Mouse (Mus musculus): Measurements from ENCODE around the gene Mov10l1.
A peak's percentile ranks its signal among the peaks of the same experiment; 100 is the strongest.

The Mov10l1 gene

DNA sequence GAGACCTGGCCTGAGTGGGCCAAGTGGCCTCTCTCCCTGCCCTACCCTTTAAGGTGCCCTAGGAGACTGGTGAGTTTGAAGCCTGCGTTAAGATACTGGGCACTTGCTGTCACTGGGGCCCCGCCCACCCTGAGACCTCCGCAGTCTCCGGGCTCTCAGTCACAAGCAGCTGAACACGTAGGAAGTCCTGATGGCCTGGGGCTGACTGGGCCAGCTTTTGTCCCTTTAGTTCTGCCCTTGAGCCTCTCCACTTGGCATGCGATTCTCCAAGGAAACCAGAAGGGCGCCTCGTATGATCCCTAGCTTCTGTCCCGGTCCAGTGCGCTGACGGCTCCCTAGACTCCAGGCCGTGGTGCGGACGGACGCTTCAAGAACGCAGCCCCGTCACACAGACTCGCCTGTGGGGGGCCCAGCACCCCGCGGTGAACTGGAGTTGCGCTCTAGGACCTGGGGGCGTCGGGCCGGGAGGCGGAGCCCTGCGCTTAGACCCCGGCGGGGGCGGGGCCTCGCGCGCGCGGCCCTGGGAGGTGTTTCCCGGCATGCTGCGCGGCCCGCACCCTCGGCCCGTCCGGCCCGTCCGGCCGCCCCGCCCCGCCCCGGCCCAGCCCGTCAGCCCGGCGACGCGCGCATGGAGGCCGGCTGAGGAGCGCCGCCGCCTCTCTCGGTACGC, 92.9 kb downstream of the Mov10l1 start:
- peak; percentile 85 for DNase-seq (ENCODE audit: low spot score)

DNA sequence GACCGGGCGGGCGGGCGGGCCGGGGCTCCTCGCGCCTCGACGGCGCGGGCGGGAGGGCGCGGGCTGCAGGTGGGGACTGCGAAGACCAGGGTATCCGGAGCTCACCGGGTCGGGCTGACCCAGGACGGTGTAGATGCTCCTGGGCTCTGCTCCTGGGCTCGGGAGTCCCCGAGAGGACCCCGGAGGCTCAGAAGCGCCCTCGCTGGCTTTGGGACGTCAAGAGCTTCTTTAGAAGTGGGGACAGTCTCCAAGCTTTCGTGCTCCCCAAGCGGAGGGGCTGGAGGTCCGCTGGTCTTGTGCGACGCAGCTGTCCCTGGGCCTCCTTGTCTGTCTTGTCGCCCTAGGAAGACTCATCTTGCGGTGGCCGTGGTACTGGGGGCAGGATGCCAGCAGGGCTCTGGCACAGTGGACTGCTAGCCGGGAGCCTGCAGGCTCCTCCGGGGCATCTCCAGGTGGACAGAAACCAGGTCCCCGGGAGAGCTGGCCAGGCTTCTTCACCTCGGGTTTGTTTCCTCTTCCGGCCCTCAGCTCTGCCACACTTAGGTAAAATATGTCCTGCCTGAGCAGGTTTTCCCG, 93.5 kb downstream of the Mov10l1 start:
- DNase-seq (ENCODE audit: low spot score): peak; percentile 58

DNA sequence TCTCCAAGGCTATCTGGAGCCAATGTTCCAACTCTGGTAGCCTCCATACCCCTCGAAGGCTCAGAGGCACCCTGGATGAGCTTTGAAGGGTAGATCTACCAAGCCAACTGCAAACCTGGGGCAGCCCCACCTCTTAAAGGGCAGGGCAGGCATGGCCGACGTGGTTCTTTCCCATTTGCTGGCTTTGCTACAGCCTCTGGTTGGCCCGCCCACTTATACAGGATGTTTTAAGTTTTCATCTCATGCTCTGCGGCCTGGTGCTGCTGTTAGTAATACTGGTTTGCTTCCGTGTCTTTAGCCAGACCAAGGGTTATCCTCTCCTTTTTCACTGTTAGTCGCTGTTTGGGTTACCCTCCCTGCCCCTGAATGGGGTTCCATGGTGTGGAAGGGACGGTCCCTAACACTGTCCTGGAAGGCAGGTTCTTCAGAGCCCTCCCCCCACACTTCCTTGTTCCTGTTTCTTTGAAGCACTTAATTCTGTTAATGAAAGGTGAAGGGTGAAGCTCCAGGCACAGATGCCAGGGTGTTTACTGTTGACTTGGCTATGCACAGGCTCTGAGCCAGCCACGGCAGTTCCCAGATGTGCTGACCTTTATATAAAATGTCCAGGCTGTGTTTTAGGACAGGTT, 95.6 kb downstream of the Mov10l1 start:
- no peak for DNase-seq (ENCODE audit: low spot score)

DNA sequence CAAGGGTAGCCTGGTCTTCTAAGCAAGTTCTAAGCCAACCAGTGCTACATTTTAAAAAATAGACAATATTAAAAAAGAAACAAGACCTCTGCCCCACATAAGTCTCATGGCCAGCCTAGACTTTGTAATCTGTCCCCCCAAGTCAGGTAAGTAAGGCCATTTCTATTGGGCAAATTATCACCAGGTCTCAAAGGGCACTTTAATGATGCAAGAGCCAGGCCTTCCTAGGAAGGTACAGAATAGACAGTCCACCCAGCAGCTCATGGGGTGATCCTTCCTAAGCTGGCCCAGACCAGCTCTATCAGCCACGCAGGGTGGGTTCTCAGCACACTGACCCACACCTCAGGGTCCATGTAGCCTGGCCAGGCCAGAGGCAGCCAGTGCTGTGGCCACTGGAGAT, 101.2 kb downstream of the Mov10l1 start:
- DNase-seq (ENCODE audit: low spot score): no peak

DNA sequence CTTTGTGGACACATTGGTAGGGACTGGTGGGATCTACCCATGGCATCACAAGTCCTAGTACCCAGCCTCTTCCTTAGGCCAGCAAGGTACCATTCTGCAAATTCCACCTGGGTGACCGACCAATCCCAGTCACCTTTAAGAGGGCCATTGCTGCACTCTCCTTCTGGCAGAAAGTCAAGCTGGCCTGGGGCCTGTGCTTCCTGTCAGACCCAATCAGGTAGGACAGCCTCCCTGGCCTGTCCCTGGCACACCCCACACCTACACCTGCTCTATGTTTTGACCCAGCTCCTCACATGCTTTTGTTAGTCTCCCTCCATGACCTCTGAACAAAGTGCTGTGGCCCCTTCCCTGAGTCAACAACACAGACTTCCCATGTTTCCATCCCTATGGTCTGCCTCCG, 102.1 kb downstream of the Mov10l1 start:
- DNase-seq (ENCODE audit: low spot score): no peak

DNA sequence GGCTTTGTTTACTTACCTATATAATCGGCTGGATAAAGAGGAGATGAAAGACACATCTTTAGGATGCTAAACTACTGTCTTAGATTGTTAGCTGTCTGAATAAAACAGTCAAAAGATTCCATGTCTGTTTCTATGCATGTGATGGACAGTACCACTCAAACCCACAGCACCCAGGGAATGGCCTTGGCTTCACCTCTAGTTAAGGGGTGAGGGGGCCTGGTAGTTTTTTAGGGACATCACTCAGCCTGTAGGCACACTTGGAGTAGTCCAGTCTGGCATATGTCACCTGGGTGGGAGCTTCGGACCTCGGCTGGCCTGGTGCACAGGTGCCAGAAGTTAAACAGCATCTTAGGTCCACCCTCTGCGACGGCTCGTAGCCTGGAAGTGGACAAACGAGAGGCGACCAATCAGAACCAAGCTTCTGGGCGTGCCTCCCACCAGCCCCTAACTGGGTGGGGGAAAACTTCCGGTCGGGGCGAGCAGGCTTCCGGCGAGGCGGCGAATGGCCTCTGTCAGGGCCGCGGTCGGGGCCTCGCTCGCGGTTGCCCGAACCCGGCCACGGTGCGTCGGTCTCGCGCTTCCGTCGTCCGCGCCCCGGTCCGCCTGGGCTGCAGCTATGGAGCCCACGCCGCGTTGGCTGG, 106.0 kb downstream of the Mov10l1 start, which contains the start of gene Selenoo:
Gene Selenoo (plus strand): TSS at position 478 of the 641 bp plus-strand sequence.
- DNase-seq (ENCODE audit: low spot score): peak; percentile 89

DNA sequence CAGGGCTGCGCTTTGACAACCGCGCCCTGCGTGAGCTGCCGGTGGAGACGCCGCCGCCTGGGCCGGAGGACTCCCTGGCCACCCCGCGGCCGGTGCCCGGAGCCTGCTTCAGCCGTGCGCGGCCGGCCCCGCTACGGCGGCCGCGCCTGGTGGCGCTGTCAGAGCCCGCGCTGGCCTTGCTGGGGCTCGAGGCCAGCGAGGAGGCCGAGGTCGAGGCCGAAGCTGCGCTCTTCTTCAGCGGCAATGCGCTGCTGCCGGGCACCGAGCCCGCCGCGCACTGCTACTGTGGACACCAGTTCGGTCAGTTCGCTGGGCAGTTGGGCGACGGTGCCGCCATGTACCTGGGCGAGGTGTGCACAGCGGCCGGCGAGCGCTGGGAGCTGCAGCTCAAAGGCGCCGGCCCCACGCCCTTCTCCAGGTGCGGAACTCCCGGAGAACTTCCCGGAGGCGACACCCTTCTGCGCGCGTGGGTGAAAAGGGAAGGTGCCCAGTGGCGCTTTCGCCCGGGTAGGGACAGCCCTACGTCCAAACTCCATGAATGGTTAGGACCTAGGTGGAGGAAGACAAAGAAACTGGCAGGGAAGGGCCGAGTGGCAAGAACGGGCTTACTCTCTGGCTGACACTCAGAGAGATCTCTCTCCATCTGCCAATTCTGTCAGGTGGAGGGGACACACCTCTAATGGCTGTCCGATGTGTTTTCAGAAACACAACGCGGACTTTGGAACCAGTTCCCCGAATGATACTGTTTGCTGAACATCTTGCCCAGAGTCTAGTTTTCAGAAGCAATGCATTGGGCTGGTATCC, 106.7 kb downstream of the Mov10l1 start:
- DNase-seq (ENCODE audit: low spot score): peak; percentile 45

DNA sequence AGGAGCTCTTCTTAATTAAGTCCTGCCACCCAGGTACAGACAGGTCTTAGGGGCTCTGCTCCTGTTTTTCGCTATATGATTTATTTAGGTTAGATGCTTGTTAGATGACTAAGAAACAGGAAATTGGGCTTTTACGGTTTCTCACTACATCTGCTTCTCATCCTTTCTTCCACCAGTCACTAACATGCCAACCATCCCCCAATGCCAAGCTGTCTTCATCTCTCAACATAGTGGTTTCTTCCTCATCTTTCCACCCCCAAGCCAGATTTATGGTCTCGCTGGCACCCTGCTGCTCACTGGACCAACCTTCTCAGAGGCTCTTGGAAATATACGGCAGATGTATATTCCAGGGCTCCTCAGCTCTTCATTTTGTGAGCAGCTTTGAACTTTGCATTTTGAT, 108.0 kb downstream of the Mov10l1 start:
- DNase-seq (ENCODE audit: low spot score): no peak

DNA sequence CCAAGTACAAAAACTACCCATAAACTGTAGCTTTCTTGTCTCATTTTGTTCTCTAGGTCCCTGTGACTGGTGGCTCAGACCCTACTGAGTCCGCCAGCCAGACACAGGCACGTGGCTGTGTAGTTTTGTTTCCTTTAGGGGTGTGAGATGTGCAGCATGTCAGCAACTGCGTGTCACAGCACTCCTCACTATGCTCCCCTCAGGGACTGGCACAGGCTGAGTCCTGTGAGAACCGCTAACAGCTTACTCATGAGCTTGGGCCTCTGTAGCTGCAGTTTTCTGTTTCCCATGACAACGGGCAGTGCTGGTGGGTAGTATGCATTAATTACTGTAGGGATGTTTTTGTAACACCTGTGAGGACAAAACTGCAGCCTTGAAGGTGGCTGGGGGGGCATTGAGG, 109.5 kb downstream of the Mov10l1 start:
- DNase-seq (ENCODE audit: low spot score): no peak

DNA sequence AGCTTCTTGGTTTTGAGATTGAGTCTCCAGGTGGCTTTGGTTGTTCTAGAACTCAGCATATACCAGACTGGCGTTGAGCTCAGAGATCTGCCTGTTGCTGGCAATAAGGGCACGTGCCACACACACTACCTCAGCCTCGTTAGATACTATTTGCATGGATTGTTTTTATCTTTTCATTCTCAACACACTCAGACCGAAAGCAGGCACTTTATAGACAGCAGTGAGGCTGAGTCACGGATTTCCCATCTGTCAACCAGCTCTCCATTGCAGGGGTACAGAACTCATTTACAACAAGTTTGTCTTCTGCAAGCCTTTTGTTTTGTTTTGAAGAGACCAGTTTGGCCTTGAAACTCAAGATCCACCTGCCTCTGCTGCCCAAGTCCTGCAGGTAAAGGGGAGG, 114.7 kb downstream of the Mov10l1 start:
- DNase-seq (ENCODE audit: low spot score): no peak

DNA sequence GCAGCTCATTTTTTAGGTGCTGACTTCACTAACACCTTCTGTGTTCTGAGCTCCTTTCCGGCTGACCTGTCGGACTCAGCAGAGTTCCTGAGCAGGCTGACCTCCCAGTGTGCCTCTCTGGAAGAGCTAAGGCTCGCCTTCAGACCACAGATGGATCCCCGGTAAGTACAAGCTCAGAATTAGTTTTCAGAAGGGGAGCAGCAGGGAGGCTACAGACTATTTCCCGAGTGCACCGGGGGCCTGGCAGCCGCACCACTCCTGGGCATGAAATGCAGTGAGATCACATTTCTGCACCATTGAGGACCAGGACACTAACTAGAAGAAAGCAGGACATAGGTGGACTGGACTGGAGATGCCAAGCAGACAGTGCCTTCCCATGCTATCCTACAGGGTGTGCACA, 115.9 kb downstream of the Mov10l1 start:
- DNase-seq (ENCODE audit: low spot score): no peak

DNA sequence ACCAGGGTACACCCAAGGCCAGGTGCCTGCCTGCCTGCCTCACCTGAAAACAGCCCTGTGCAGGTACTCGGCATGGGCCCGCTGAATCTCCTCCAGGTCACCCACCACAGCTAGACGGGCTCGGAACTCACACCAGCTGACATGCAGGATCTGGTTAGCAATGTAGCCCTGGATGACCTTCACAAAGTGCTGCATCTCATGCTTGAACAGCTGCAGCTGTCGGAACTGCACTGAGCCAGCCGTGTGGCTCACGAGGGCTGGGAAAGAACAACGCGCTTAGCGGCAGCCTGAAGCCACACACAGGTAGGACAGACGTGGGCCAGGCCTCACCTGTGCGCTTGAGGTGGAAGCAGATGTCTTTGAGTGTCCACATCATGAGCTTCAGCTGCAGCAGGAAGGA, 118.1 kb downstream of the Mov10l1 start:
- DNase-seq (ENCODE audit: low spot score): no peak

DNA sequence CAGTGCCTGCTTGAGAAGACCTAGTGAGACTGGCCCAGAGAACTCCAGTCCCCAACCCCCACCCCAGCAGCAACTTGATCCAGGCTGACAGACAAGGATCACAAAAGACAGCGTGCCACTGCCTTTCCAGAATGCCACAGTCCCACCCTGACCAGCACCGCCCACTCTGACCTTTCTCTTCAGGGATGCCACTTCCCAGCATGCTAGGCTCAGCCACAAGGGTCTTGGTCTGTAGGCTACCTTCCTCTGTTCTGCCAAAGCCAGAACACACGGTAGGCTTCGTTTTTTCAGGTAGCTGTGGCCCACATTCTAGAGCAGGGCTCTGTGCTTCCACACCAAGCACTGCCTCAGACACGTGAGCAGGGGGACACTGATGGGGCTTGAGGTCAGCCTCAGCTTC, 119.9 kb downstream of the Mov10l1 start:
- no peak for DNase-seq (ENCODE audit: low spot score)

DNA sequence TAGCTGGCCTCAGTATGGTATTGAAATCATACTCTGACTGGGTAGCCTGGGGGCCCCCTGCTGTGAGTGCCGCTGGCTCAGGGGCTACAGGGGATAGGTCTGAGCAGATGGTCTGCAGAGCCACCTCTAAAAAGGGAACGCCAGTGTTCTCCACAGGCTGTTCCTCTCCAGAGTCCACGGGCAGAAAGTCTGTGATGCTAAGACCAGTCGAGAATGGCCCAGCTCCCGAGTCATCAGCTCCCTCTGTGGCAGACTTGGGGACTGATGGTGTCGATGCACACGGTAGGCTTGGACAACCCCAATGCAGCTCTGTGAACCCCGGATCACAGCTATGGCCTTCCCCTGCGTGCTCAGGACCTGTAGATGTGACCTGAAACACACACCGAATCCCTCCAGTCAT, 121.2 kb downstream of the Mov10l1 start:
- no peak for DNase-seq (ENCODE audit: low spot score)

DNA sequence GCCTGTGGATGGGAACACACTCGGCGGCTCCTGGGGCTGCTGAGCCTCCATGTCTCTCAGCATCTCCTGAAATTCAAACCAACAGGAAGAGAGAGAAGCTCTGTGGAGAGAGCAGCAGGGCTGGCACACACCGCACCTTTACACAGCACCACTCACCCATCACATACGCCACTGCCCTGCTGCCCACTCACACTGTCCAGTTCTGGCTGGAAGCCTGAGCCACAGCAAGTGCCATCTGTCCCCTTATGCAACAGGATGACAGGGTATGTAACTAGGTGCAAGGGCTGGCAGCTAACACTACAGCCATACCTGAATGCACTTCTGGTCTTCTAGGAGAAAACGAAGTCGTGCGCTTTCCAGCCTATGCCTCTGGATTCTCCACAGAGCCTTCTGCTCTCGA, 121.7 kb downstream of the Mov10l1 start:
- DNase-seq (ENCODE audit: low spot score): no peak
